Mouse (Mus musculus) C2C12 (cell line): Measurements from ENCODE around the gene Slc12a8. TPM values are rescaled to one million over a fixed set of nuclear protein-coding genes. Genes with fewer than 3 reads are reported as not detected.

Experiments
- H3K27me3 ChIP-seq: one replicate; pipeline ENCODE4 v1.6.1; 2011; ENCODE audit not compliant: control insufficient read depth, insufficient read depth, insufficient read length
- H3K36me3 ChIP-seq: one replicate; pipeline ENCODE4 v1.6.1; 2011; ENCODE audit not compliant: control insufficient read depth, insufficient read depth
- H3K4me3 ChIP-seq: one replicate; pipeline ENCODE4 v1.5.1; 2011; ENCODE audit warnings: mild to moderate bottlenecking, control low read depth; ENCODE audit not compliant: poor library complexity, insufficient read depth, severe bottlenecking
- H3K79me2 ChIP-seq: one replicate; pipeline ENCODE4 v1.6.1; 2011; ENCODE audit not compliant: control insufficient read depth, insufficient read depth
- H3K79me3 ChIP-seq: one replicate; pipeline ENCODE4 v1.6.1; 2011; ENCODE audit warnings: low read depth, control low read depth
- H3ac ChIP-seq: one replicate; pipeline ENCODE3; 2011; ENCODE audit warnings: low read depth; ENCODE audit not compliant: control insufficient read depth, insufficient read length
- CEBPB ChIP-seq: IDR thresholded peaks from one replicate; pipeline ENCODE4 v1.6.1; 2011; ENCODE audit warnings: low read depth, mild to moderate bottlenecking, control low read depth, moderate library complexity
- CTCF ChIP-seq: IDR thresholded peaks from one replicate; pipeline ENCODE4 v1.5.1; 2011; ENCODE audit not compliant: control insufficient read depth, insufficient read depth, insufficient read length
- FOSL1 ChIP-seq: IDR thresholded peaks from one replicate; pipeline ENCODE4 v1.8.0; 2011; ENCODE audit warnings: mild to moderate bottlenecking, low read length; ENCODE audit not compliant: poor library complexity, insufficient read depth, severe bottlenecking
- MAX ChIP-seq: IDR thresholded peaks from one replicate; pipeline ENCODE4 v1.6.1; 2011; ENCODE audit warnings: mild to moderate bottlenecking, control low read depth
- MYOD1 ChIP-seq: IDR thresholded peaks from one replicate; pipeline ENCODE4 v1.6.1; 2011; ENCODE audit warnings: low read depth; ENCODE audit not compliant: control insufficient read depth, insufficient read length
- MYOG ChIP-seq: IDR thresholded peaks from one replicate; pipeline ENCODE4 v1.6.1; 2011; ENCODE audit not compliant: control insufficient read depth, insufficient read length; ENCODE audit errors: extremely low read depth
- USF1 ChIP-seq: IDR thresholded peaks from one replicate; pipeline ENCODE4 v1.6.1; 2011; ENCODE audit warnings: low read depth, mild to moderate bottlenecking, control low read depth, moderate library complexity
- polyA plus RNA-seq: library from polyadenylated mRNA; unstranded; fragments of >200 nt; fragmentation: generic; extraction: Trizol; gene quantifications from one replicate; pipeline ENCODE4 v1.2.1, GENCODE M21; 2012; ENCODE audit warnings: missing spikeins

Slc12a8 gene
- polyA plus RNA-seq, 1 experiment = 0.06 TPM

GRCm38 (mm10) chr16:33696811-33697575, 179.9 kb downstream of the Slc12a8 start:
- no peak overlapping the region for H3ac ChIP-seq
- no peak for TF ChIP-seq CEBPB
- no peak for TF ChIP-seq MYOG
- TF ChIP-seq CTCF = no peak
- no peak for TF ChIP-seq MYOD1
- peaks cover 12% of the 10 kb centered on the region for H3K79me2 ChIP-seq
- H3K27me3 ChIP-seq = no peaks in the 10 kb centered on the region
- H3K79me3 ChIP-seq = no peaks in the 10 kb centered on the region
- no peak overlapping the region for H3K4me3 ChIP-seq
- H3K36me3 ChIP-seq = no peaks in the 10 kb centered on the region

DNA sequence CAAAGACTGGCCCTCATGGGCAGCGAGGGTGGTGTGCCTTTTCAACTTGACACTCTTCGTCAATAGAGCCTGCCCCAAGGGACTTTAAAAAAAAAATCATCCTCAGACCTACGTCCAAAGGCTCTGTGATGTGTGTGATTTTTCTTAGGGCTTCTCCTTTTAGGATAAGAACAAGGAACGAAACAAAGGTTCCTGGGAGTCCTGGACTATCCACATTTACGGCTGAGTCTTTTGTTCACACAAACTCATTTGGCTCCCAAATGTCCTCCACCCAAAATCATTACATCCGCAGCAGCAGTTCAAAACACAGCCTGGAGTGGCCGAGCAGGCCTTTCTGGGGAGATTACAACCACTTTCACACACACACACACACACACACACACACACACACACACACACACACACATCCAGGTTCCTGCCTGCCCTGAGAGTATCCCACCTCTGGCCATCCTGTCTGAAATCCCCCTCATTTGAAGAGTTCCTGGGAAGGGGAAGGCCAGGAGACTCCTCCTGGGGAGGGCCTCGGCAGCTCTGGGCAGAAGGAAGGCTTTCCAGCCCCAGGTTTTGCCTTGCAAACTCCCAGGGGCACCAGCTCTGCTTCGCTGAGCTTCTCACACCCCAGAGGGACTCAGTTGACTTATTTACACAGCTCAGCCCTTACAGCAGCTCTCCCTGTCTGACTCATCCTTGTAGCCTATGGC, 180.6 kb downstream of the Slc12a8 start:
- TF ChIP-seq FOSL1 (no peak), USF1 (no peak), MYOG (no peak), MYOD1 (no peak)
- H3K27me3 ChIP-seq = no peaks in the 10 kb centered on the region
- no peak overlapping the region for H3ac ChIP-seq
- peaks cover 12% of the 10 kb centered on the region for H3K79me2 ChIP-seq
- no peak overlapping the region for H3K4me3 ChIP-seq
- no peaks in the 10 kb centered on the region for H3K36me3 ChIP-seq
- H3K79me3 ChIP-seq = no peaks in the 10 kb centered on the region

DNA sequence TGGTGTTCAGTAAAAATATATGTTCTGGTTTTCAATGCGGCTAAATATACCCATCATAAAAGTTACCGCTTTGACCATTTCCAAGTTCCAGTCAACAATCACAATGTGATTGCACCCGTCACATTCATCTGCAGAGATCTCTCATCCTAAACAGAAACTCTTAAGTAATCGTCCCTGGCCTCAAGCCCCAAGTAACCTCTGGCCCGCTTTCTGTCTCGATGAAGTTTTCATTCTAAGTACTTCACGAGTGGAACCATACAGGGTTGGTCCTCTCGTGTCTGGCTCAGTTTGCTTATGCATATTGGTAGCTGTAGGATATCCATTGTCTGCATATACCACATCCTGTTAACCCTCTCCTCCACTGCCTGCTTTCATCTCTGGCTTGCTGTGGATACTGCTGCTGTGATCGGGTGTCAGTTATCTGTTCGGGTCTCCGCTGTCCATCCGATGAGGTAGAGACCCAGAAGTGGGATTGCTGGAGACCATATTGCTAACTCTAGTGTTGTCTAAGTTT, 181.2 kb downstream of the Slc12a8 start:
- TF ChIP-seq USF1 (no peak), MYOG (no peak), CEBPB (no peak), MAX (no peak), MYOD1 (no peak), FOSL1 (no peak), CTCF (no peak)
- Histone ChIP-seq H3ac (no peak overlapping the region), H3K36me3 (no peaks in the 10 kb centered on the region), H3K4me3 (no peak overlapping the region), H3K79me2 (peaks cover 12% of the 10 kb centered on the region), H3K79me3 (no peaks in the 10 kb centered on the region), H3K27me3 (no peaks in the 10 kb centered on the region)

- H3K79me2 ChIP-seq = no peaks in the 10 kb centered on the region
- no peak overlapping the region for H3ac ChIP-seq
- no peaks in the 10 kb centered on the region for H3K36me3 ChIP-seq
- no peaks in the 10 kb centered on the region for H3K27me3 ChIP-seq
- H3K79me3 ChIP-seq = no peaks in the 10 kb centered on the region
- no peak for TF ChIP-seq MYOD1
- TF ChIP-seq MAX = no peak
- no peak for TF ChIP-seq USF1
- no peak for TF ChIP-seq MYOG
- no peak for TF ChIP-seq CTCF
- TF ChIP-seq CEBPB = no peak
- no peak for TF ChIP-seq FOSL1
- H3K4me3 ChIP-seq = no peak overlapping the region
Measured at GRCm38 (mm10) chr16:33700584-33700983, 183.5 kb downstream of the Slc12a8 start.

GRCm38 (mm10) chr16:33701872-33702271, 184.7 kb downstream of the Slc12a8 start:
- H3ac ChIP-seq = no peak overlapping the region
- H3K36me3 ChIP-seq = no peaks in the 10 kb centered on the region
- H3K27me3 ChIP-seq = no peaks in the 10 kb centered on the region
- no peak for TF ChIP-seq MYOG
- no peak for TF ChIP-seq FOSL1
- TF ChIP-seq MAX = no peak
- no peak for TF ChIP-seq USF1
- no peak for TF ChIP-seq MYOD1
- TF ChIP-seq CTCF = no peak
- no peak for TF ChIP-seq CEBPB
- no peak overlapping the region for H3K4me3 ChIP-seq
- no peaks in the 10 kb centered on the region for H3K79me2 ChIP-seq
- no peaks in the 10 kb centered on the region for H3K79me3 ChIP-seq

DNA sequence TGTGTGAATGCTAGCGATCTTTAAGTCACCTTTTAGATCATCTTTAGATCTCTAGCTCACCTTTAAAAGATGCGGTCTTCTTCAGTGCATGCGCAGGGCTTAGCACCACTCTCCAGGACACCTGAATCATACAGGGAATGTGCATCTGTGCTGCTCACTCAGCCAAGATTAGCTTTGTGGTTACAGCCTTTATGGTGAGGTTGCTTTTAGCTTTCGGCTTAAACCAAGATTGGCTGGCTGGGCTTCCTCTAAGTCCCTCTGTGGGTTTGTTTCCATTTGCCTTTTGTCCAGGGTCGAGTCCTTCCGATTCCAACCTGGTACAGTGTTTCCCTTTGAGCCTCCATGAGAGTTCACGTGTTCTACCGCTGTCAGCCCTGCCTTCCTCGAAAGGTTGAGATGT, 187.2 kb downstream of the Slc12a8 start:
- no peaks in the 10 kb centered on the region for H3K79me3 ChIP-seq
- no peaks in the 10 kb centered on the region for H3K79me2 ChIP-seq
- no peak overlapping the region for H3K4me3 ChIP-seq
- no peak overlapping the region for H3ac ChIP-seq
- TF ChIP-seq MYOD1 (peak; percentile 58), FOSL1 (no peak)
- H3K27me3 ChIP-seq = no peaks in the 10 kb centered on the region
- no peaks in the 10 kb centered on the region for H3K36me3 ChIP-seq
